Mouse (Mus musculus) olfactory bulb, adult 2 months (tissue): ENCODE measurements around the gene Clk3. TPM values are rescaled to one million over a fixed set of nuclear protein-coding genes. Genes with fewer than 3 reads are reported as not detected.

ENCODE experiments used
- H3K27ac ChIP-seq: fragments of 200-500 bp; 2 replicates; pipeline ENCODE4 v1.5.1; 2012; ENCODE audit warnings: low read depth, low read length; ENCODE audit not compliant: insufficient read depth
- H3K4me1 ChIP-seq: fragments of 200-500 bp; 2 replicates; pipeline ENCODE4 v1.6.1; 2012; ENCODE audit warnings: low read length; ENCODE audit not compliant: control insufficient read depth, insufficient read depth
- H3K4me3 ChIP-seq: fragments of 200-500 bp; 2 replicates; pipeline ENCODE4 v1.5.1; 2012; ENCODE audit warnings: mild to moderate bottlenecking, low read depth, low read length, moderate library complexity; ENCODE audit not compliant: insufficient read depth
- CTCF ChIP-seq: fragments of 200-500 bp; IDR thresholded peaks from 2 replicates; pipeline ENCODE4 v1.5.1; 2012; ENCODE audit warnings: low read depth, mild to moderate bottlenecking, low read length, moderate library complexity; ENCODE audit not compliant: insufficient read depth
- POLR2A ChIP-seq: fragments of 200-500 bp; IDR thresholded peaks from 2 replicates; pipeline ENCODE4 v1.6.1; 2012; ENCODE audit warnings: mild to moderate bottlenecking, low read depth, low read length, moderate library complexity; ENCODE audit not compliant: insufficient read depth
- WGBS: fragments of 180-500 bp; shearing (Covaris S2); methylation state at CpG from one replicate; pipeline ENCODE4 v1.1.7; 2018; 5-methylcytosine and 5-hydroxymethylcytosine counted together
- polyA plus RNA-seq: library from polyadenylated mRNA; stranded (reverse); fragments of >200 nt; gene quantifications from 2 replicates; pipeline ENCODE4 v1.2.4, GENCODE M21; 2012; ENCODE audit warnings: low replicate concordance; ENCODE audit not compliant: missing spikeins, insufficient read depth, insufficient read length

The Clk3 gene
- polyA plus RNA-seq, 1 experiment, result 308 TPM

DNA sequence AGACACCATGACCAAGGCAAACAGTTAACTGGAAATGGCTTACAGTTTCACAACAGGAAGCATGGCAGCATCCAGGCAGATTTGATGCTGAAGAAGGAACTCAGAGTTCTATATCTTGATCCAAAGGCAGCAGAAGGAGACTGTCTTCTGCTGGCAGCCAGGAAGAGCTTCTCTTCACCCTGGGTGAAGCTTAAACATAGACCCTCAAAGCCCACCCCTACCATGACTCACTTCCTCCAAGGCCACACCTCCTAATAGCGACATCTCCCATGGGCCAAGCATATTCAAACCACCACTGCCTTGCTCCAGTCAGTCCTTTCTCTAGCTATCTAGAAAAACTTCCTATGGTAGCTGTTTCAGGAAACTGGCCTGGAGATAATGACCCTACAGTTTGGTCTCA, 18.6 kb downstream of the Clk3 start:
- 38% methylated on average over 1 of the region's 1 CpGs for WGBS

DNA sequence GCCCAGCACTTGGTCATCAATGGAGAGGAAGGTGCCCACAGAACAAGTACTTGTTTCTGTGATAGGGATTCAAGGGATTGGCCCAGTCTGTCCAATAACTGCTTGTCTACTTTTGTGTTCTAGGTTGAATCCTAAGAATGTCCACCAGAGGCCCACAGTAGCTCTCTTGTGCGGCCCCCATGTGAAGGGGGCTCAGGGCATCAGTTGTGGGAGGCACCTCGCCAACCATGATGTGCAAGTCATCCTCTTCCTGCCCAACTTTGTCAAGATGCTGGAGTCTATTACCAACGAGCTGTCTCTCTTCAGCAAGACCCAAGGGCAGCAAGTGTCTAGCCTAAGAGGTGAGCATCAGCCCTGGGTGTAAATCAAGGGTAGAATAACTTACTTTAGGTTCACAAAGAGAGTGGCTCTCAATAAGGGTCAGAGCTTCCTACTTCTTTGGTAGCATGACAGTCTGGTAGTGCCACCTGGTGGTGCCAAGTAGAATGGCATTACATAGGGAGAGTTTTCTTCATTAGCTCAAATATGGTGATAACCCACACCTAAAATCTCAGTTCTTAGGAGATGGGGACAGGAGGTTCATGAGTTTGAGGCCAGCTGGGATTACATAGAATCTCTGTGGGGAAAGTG, 21.1 kb downstream of the Clk3 start:
- H3K4me3 ChIP-seq, result no peak overlapping the region
- H3K4me1 ChIP-seq, result no peaks in the 10 kb centered on the region
- no peak overlapping the region for H3K27ac ChIP-seq
- WGBS, result 56% methylated on average over 3 of the region's 3 CpGs
- TF ChIP-seq POLR2A (no peak), CTCF (no peak)

More for the DNA sequence above, 18.6 kb downstream of the Clk3 start:
- no peak overlapping the region for H3K27ac ChIP-seq
- H3K4me1 ChIP-seq, result no peaks in the 10 kb centered on the region
- no peak overlapping the region for H3K4me3 ChIP-seq
- TF ChIP-seq CTCF, result no peak
- no peak for TF ChIP-seq POLR2A

DNA sequence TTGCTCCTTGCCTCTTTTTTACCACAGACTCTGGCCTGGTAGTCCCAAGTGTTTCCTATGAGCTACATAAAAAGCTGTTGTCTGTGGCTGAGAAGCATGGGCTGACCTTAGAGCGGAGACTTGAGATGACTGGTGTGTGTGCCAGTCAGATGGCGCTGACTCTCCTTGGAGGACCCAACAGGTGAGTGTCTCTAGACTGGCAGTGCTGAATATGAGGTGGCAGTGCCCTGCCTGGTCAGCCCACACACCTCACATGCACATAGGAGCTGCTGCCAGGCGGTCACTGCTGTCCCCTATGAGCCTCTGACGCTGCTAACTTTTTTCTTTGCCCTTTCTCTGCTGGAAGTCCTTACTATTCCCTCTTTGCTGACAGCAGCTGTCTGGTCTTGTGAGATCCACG, 25.8 kb downstream of the Clk3 start:
- 94% methylated on average over 5 of the region's 5 CpGs for WGBS
- H3K4me1 ChIP-seq, result peaks cover 4% of the 10 kb centered on the region; the same call in 1 of the 2 replicates
- TF ChIP-seq CTCF (no peak), POLR2A (no peak)
- H3K4me3 ChIP-seq, result no peak overlapping the region
- no peak overlapping the region for H3K27ac ChIP-seq

DNA sequence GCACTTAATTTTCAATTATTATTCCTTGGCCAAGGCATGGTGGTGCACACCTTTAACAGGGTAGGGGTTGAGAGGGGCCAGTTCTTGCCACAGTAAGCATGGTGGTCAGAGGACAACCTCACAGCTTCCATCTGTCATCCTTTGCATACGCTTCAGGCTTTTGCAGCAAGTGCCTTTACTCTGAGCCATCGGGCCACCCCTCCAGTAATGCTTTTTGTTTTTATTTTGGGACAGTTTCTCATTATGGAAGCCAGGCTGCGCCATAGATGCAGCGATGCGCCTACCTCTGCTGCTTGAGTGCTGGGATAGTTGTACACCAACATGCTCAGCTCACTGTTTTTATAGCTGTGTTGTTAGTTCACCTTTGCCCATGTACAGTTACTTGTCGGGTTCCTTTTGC, 32.1 kb downstream of the Clk3 start:
- TF ChIP-seq CTCF (no peak), POLR2A (no peak)
- Histone ChIP-seq H3K4me1 (peaks cover 4% of the 10 kb centered on the region; the same call in 1 of the 2 replicates), H3K27ac (no peak overlapping the region), H3K4me3 (no peak overlapping the region)
- WGBS, result 95% methylated on average over 6 of the region's 6 CpGs

DNA sequence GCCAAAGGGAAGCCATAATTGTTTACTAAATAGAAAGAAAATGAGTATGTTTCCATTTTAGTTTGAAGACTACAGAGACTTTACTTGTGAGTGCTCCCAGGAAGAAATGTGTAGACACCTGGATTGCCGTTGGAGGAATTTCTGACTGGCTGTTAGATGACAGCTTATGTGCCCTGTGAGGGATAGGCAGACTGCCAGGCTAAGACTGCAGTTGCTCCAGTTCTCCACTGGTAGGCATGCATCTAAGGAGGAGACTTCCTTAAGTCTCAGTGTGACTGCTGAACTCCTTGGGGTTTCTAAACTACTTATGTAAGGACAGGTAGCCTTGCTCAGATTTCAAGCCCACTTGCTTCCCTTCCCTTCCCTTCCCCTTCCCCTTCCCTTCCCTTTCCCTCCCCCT, 37.3 kb downstream of the Clk3 start:
- Histone ChIP-seq H3K4me1 (peaks cover 2% of the 10 kb centered on the region; the same call in 1 of the 2 replicates), H3K4me3 (no peak overlapping the region), H3K27ac (no peak overlapping the region)
- no peak for TF ChIP-seq POLR2A
- no peak for TF ChIP-seq CTCF
- 89% methylated on average over 1 of the region's 1 CpGs for WGBS

DNA sequence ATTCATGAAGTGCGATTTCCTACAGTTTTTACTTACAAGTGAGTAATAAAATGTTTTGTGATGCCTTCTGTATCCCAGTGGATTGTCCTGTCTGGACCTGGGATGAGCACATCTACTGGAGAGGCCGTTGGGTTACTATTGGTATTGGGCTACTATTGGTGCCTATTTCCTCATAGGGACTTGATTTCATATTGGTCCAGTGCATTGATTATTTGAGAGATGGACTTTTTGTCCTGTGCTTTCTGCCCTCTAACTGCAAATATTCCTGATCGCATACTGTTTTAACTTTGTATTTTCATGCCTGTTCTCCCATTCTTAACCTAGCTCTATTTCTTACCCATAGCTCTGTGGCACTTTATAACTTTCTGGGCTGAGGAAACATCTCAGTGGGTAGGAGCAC, 41.0 kb downstream of the Clk3 start:
- Histone ChIP-seq H3K4me1 (peaks cover 3% of the 10 kb centered on the region; the same call in 1 of the 2 replicates), H3K4me3 (no peak overlapping the region), H3K27ac (no peak overlapping the region)
- WGBS, result 98% methylated on average over 3 of the region's 3 CpGs
- no peak for TF ChIP-seq CTCF
- no peak for TF ChIP-seq POLR2A

DNA sequence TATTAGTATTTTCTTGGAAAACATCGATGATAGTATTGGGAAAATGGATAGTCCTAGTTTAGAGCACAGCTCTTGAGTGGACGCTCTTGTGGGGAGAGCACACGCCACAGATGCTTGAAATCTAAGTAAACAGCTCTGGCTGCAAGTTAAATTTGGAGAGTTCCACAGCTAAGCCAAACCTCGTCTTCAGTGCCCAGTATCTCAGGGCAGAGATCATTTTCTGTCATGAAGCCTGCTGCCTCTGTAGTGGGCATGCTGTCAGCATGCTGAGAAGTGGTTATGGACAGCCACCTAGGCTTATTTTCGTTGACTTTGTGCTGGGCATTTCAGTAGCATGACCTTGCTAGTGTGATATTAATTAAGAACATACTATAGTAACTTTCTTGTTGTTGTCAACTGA, 41.9 kb downstream of the Clk3 start:
- peaks cover 3% of the 10 kb centered on the region; the same call in 1 of the 2 replicates for H3K4me1 ChIP-seq
- H3K4me3 ChIP-seq, result no peak overlapping the region
- 61% methylated on average over 5 of the region's 5 CpGs for WGBS
- TF ChIP-seq CTCF, result no peak
- TF ChIP-seq POLR2A, result no peak
- peak overlapping the region; percentile 12; the same call in 1 of the 2 replicates for H3K27ac ChIP-seq

DNA sequence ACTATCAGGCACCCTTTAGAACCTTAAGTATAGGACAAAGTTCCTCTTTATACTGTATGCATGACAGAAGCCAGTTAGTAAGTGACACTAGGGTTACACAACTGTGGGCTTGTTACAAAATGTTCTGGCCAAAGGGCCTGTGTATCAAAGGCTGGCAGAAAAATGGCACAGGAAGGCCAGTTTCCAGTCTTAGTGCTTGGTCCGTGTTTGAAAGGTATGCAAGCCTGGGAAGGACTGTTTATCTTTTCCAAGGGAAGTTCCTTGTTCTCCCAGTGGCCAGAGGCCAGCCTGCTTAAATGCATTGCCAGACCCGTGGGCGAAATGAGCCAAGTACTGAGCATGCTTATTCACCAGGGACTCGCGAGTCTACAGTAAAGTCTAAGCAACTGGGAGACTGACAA, 42.3 kb downstream of the Clk3 start:
- TF ChIP-seq POLR2A (no peak), CTCF (no peak)
- Histone ChIP-seq H3K4me1 (peaks cover 6% of the 10 kb centered on the region), H3K27ac (0 out of 2 replicates have a peak overlapping the region, but pooled peaks have one; percentile 12), H3K4me3 (no peak overlapping the region)
- WGBS, result 40% methylated on average over 5 of the region's 5 CpGs

DNA sequence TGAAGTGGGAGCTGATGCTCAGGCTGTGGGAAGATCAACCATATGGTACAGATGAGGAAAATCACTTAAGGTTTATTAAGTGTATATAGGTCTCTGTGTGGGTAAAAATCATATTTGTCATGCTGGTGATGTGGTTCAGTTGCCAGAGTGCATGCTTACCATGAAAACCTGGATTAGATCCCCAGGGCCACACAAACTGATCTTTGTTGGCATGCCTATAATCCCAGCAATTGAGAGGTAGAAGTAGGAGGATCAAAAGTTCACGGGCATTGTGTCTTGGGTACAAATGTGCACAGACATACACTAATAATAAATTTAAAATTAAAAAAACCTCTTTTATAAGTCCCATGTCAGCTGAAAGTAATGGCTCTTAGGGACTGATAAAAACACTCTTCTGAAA, 43.3 kb downstream of the Clk3 start:
- Histone ChIP-seq H3K4me1 (peaks cover 6% of the 10 kb centered on the region), H3K4me3 (no peak overlapping the region), H3K27ac (no peak overlapping the region)
- 76% methylated on average over 1 of the region's 1 CpGs for WGBS
- TF ChIP-seq CTCF (no peak), POLR2A (no peak)
